Mouse (Mus musculus): Measurements from ENCODE around the gene Metrn.

The Metrn gene

DNA sequence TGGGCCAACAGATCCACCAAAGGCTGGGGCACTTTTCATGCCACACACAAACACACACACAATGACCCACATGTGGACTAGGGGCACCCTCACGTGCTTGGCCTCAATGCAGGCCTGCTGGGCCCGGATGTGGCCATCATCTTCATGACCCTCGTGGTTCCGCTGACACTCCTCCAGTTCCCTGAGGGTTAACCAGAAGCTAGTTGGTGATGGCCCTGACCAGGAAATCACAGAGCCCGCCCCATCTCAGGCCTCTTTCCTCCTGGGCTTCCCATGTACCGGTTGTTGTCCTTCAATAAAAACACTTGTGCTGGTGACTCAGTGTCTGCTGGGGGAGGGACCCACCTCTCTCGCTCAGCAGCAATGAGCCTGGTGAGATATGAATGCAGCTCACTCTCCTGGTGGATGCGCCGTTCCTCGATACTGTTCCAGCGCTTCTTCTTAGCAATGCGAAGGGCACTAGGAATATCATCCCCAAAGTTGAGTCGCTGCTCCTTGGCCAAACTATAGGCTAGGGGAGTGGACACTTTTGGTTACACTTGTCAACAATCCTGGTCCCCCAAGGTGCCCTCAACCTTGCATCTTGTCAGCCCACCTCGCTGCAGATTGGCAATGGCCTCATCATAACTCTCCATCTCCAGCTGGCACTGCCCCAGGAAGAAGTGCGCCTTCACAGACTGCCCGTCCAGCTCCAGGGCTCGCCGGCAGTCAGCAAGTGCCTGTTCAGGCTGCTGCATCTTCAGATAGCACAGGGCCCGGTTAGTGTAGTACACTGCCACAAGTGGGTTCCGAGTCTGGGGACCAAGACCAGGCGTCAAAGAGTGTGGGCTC, 34.7 kb upstream of the Metrn start:
- peak; percentile 84 to 89 for DNase-seq (ENCODE audit: inconsistent age in 2 of 2, low spot score in 1 of 2)

GRCm38 (mm10) chr17:25830806-25831431, 34.0 kb upstream of the Metrn start:
- peak; percentile 35 to 65 for DNase-seq (ENCODE audit: inconsistent age in 2 of 2, low spot score in 1 of 2)

DNA sequence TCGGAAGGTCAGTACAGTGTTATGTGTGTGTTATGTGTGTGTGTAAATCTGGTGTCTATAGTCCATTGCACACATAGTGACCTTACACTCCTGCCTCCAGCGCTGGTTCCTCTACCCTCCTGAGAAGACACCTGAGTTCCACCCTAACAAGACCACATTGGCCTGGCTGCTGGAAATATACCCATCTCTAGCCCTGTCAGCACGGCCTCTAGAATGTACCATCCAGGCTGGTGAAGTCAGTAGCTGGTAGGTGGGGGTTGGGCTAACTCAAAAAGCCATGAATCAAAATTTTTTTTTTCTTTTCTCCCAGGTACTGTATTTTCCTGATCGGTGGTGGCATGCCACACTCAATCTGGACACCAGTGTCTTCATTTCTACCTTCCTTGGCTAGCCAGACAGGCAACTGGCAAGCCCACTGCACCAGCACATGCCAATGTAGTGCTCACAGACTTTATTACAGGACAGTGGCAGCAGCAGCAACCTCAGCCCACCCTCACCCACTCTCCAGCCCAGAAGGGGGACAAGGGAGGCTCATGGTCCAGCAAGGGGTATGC, 33.3 kb upstream of the Metrn start:
- peak; percentile 12 to 59 for DNase-seq (ENCODE audit: inconsistent age in 2 of 2, low spot score in 1 of 2)

DNA sequence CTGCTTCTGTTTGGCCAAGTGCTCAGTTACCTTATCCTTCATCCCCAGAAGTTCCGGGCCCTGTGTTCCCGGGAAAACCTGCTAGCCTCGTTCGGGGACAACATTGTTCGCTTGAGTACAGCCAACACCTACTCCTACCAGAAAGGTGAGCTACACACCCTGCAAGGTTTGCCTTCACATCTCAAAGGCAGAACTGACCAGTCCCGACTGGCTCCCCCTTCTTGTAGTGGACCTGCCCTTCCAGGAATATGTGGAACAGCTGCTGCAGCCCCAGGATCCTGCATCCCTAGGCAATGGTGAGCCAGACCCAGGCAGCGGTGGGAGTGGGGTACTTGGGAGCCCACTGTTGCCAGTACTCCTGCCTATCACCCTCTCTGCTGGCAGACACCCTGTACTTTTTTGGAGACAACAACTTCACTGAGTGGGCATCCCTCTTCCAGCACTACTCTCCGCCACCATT, 32.7 kb upstream of the Metrn start:
- peak in 1 of 2 experiments; percentile 36 for DNase-seq (ENCODE audit: inconsistent age in 2 of 2, low spot score in 1 of 2)

GRCm38 (mm10) chr17:25828712-25829557, 32.0 kb upstream of the Metrn start, which contains the start of gene Jmjd8:
TSS of gene Jmjd8 (plus strand) at chr17:25828867.
- DNase-seq (ENCODE audit: inconsistent age in 2 of 2, low spot score in 1 of 2), result peak; percentile 82 to 95

DNA sequence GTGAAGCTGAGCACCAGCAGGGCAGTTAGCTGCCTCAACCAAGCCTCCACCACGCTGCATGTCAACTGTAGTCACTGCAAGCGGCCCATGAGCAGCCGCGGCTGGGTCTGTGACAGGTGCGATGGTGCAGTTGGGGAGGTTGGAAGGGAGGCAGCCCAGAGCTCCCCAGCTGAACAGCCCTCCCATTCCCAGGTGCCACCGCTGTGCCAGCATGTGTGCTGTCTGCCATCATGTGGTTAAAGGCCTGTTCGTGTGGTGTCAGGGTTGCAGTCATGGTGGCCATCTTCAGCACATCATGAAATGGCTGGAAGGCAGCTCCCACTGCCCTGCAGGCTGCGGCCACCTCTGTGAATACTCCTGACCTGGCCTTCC, 31.3 kb upstream of the Metrn start:
- DNase-seq (ENCODE audit: inconsistent age in 2 of 2, low spot score in 1 of 2), result peak in 1 of 2 experiments; percentile 45

GRCm38 (mm10) chr17:25827546-25828222, 30.7 kb upstream of the Metrn start:
- DNase-seq (ENCODE audit: inconsistent age in 2 of 2, low spot score in 1 of 2), result peak in 1 of 2 experiments; percentile 25

DNA sequence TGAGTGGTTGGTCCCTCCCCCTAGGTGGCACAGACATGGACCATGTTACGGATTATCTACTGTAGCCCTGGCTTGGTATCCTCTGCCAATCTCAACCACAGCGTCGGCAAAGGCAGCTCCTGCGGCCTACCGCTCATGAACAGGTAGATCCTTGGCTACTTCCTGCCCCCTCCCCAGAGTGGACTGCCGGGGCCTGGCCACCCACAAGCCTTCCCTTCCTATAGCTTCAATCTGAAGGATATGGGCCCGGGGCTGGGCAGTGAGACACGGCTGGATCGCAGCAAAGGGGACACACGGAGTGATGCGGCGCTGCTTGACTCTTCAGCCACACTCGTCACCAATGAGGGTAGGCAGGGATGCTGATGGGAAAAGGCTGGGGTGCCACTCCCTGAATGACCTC, 30.1 kb upstream of the Metrn start:
- DNase-seq (ENCODE audit: inconsistent age in 2 of 2, low spot score in 1 of 2), result peak; percentile 21 to 33

DNA sequence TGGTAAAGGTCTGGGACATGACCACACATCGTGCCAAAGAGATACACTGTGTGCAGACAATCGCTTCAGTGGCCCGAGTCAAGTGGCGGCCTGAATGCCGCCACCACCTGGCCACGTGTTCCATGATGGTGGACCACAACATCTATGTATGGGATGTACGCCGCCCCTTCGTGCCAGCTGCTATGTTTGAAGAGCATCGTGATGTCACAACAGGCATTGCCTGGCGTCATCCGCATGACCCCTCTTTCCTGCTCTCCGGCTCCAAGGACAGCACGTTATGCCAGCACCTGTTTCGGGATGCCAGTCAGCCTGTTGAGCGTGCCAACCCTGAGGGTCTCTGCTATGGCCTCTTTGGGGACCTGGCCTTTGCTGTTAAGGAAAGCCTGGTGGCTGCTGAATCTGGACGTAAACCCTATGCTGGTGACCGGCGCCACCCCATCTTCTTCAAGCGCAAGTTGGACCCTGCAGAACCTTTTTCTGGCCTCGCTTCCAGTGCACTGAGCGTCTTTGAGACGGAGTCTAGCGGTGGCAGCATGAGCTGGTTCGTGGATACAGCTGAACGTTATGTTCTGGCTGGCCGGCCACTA, 29.1 kb upstream of the Metrn start:
- peak in 1 of 2 experiments; percentile 18 for DNase-seq (ENCODE audit: inconsistent age in 2 of 2, low spot score in 1 of 2)

DNA sequence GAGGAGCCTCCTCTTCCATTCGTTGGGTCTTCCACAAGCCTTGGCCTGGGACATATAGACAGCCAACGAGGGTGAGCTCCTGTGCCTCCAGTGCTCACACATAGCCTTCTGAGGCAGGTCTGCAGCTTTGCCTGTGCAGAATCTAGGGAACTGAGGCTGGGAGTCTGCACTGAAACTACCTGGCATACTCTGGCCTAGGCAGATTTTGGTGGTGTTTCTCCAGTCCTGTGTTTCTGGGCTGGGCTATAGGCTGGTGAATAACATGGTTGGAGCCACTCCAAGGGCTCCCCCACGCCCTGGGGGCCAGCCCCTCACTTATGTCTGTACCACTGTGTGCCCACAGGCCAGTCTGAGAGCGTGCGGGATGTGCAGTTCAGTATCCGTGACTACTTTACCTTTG, 28.4 kb upstream of the Metrn start:
- DNase-seq (ENCODE audit: inconsistent age in 2 of 2, low spot score in 1 of 2), result no peak

DNA sequence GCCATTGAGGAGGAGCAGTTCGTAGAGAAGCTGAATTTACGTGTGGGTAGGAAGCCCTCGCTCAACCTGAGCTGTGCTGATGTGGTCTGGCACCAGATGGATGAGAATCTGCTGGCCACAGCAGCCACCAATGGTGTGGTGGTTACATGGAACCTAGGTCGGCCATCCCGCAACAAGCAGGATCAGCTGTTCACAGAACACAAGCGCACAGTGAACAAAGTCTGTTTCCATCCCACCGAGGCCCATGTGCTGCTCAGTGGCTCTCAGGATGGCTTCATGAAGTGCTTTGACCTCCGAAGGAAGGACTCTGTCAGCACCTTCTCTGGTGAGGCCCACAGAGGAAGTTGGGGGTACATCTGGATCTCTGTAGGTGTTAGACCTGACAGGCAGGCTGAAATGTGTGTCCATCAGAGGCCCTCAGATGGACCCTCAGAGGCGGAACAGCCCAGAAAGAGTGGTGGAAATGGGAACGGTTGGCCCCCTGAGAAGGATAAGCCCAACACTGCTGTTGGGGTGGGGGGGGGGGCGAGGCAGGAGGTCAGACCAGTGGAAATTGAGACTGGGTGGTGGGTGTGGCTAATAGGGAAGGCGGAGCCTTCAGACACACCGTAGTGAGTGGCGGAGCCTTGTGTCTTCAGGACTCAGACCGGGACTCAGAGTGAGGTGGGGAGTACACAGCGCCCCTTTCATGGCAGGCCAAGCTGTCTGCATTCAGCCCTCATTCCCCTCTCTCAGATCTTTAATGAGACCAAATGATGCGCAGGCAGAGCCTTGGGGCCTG, 27.6 kb upstream of the Metrn start:
- no peak for DNase-seq (ENCODE audit: inconsistent age in 2 of 2, low spot score in 1 of 2)

- DNase-seq (ENCODE audit: inconsistent age in 2 of 2, low spot score in 1 of 2), result peak; percentile 82 to 94
These were observed 26.5 kb upstream of the Metrn start, which contains the start of gene Wdr24 for GRCm38 (mm10) chr17:25823452-25823851. TSS of gene Wdr24 (plus strand) at chr17:25823627.

DNA sequence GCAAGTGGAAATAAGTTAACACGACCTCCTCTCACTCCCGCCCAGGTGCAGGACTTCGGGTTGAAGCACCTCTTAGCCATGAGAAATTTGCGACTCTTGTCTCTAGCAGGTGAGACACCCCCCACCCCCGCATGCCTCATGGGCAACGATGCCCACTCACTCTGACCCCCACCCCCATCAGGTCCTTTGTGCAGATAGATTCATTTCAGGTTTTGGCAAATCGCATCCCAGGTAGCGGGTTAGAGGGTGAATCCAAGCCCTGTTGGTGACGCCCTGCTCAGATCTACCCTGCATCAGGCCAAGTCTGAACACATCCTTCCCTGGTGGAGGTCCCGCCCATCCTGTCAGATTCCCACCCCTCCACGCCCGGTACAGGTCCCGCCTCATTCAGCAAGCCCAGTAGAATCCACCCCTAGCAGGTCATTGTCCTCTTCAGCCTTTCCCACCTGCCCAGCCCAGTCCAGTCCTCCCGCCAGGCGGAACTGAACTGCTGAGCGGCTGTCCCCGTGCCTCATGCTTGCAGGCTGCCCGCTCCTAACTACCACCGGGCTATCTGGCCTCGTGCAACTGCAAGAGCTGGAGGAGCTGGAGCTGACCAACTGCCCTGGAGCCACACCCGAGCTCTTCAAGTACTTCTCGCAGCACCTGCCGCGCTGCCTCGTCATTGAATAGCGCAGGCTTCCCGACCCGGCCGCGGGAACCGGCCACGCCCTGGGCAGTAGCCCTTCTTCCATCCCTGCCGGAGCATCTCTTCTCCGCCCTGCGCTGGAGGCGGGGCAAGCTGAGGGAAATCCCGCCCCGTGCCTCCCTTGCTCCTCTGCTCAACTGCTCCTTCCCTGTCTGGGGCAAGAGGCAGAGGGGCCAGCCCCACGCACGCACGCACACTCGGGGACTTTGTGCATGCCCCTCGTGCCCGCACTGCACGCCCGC, 22.2 kb upstream of the Metrn start:
- no peak for DNase-seq (ENCODE audit: inconsistent age in 2 of 2, low spot score in 1 of 2)

DNA sequence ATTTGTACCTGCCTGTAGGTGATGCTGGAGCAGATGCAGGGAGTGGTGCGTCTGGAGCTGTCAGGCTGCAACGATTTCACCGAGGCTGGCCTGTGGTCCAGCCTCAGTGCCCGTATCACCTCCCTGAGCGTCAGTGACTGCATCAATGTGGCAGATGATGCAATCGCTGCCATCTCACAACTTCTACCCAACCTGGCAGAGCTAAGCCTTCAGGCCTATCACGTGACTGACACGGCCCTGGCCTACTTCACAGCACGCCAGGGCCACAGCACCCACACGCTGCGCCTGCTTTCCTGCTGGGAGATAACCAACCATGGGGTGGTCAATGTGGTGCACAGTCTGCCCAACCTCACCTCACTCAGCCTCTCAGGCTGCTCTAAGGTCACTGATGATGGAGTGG, 20.7 kb upstream of the Metrn start:
- DNase-seq (ENCODE audit: inconsistent age in 2 of 2, low spot score in 1 of 2), result peak; percentile 53 to 85

DNA sequence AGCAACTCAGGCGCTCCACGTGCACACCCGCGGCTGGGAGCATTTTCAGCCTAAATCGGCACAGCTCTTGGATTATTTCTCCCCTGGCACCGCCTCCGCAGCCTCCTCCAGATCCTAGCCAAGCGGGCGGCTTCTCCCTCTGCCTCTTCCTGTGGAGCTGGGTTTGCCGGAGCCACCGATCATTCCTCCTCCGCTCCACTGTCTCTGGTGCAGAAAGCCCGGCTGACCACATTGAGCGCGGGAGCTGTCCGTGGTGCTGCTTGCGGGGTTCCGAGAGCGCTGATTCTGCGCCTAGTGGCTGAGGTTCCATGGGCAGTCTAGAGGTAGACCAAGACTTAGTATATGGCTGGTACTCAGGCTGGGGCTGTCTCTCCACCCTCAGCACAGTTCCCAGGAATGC, 16.5 kb upstream of the Metrn start:
- DNase-seq (ENCODE audit: inconsistent age in 2 of 2, low spot score in 1 of 2), result peak; percentile 84 to 94

- DNase-seq (ENCODE audit: inconsistent age in 2 of 2, low spot score in 1 of 2), result no peak
These were observed 14.0 kb upstream of the Metrn start for GRCm38 (mm10) chr17:25810890-25811289.

- peak; percentile 44 to 64 for DNase-seq (ENCODE audit: inconsistent age in 2 of 2, low spot score in 1 of 2)
These were observed 12.8 kb upstream of the Metrn start for GRCm38 (mm10) chr17:25809606-25810340.
